Mouse (Mus musculus) regulatory T cell (primary cell): ENCODE measurements at regions not wholly inside any gene's neighbourhood (a gene's known extent, or its start where the extent isn't known, plus 50 kb on each side); places are given as distances from the start of the nearest gene placed in this dataset.

Experiments used
- in situ Hi-C: fragments of 300-600 bp; cut with MboI, MseI; formaldehyde crosslinking; loops from one replicate; pipeline ENCODE4 v1.15.1; 2025; ENCODE audit warnings: high pct_unique_total_duplicates

DNA sequence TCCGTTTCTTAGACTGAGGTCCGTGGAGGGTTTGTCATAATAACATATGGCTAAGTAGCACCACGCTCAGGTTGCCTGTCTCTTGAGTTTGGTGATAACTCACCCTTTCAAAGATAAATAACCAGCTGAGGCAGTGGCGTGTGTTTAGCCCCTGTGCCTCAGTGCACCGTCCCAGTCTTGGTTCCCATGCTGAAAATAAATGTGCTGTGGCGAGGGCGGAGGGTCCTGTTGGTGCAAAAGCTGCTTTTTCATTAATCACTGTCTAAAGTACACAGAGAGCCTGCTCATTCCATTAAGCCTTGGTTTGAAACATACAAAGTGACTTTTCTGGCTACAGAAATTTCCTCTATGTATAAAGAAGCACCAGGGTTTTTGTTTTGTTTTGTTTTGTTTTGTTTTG lies 439.8 kb upstream of the Fam84a start:
- in situ Hi-C loops: no loop called here

DNA sequence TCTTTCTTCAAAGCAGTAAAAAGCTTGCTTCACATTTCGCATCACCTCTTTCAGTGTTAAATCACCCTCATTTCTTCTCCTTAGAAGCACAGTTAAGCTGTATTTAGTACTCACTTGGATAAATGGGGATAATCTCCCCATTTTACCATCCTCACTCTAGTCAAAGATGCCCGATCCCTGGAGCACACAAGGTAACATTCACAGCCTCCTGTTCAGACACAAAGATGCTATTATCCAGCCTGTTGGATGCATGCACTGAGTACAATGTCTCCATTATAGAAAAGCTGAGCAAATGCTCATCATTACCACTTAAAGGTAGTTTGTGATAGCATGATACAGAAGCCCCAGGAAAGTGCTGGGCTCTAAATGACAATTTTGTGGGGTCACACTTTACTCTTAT lies 422.4 kb upstream of the Fam84a start:
- in situ Hi-C loops: loop anchor here (5.0 kb wide), 1 partner anchor 73 kb away; no protein-coding TSS in a partner anchor

DNA sequence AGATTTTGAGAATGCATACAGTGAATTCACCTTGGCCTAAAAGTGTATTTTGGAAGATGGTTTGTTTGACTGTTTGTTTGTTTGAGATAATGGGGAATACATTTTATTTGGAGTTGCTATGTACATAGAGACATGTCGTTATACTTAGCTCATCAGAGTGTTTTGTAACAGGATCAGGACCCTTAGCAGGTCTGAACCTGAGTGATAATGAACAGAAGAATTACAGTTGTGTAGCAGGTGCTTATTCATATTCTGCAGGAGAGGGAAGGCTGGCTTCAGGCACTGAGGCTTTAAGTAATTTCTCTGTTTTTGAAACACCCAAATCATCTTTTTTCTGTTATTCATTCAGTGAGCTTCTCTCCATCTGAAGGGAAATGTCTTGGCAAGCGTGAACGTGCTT lies 413.1 kb upstream of the Fam84a start:
- in situ Hi-C loops: no loop called here

DNA sequence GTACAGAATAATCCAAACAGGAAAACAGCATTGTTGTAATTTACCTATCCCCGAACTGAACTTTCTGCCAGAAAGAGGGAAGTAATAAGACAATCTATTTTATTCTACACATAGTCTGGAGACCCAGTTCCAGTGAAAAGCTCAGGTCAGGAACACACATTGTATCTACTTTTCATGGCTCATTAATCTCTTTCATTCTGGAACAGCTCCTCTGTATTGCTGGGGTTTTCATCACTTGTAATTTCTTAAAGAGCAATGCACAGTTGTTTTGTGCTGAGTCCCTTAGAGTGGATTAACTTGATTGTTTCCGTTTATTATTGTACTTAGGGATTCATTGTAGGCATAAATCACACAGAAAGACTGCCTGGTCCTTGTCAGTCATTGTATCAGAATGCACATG lies 400.3 kb upstream of the Fam84a start:
- in situ Hi-C loops: no loop called here

DNA sequence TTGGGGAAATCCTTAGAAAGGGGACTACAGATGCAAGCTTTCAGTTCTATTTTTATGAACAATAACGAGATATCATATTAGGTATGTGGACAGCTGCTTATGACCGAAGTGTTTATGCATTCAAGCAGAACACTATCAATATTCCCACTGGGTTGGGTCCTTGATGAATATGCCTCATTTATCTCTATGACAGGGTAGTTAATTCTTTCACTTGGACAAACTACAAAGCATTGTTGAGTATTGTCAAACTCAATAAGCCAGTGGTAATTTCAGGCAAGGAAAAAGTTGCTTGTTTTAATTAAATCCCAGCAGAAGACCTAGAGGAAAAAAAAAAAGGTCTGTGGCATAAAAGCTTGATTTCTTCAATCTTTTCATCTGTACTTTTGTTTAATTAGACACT lies 397.4 kb upstream of the Fam84a start:
- in situ Hi-C loops: no loop called here

DNA sequence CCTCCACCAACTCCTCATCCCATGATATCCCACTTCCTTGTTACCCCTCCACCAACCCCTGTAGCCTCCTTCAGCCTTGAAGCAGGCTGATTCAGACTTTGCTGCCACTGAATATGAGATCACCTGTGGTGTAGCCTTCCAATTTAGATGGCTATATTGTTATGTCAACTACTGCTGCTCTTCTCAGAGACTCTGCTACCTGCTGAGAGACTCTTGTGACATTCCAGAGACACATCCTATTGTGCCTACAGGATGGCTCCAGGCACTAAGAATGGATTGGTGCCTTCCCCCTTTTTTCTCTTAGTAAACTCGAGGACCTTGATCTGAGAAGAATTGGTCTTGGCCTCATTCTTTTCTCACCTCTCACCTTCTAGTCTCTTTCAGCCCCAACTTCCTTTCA lies 369.9 kb upstream of the Fam84a start:
- in situ Hi-C loops: no loop called here

DNA sequence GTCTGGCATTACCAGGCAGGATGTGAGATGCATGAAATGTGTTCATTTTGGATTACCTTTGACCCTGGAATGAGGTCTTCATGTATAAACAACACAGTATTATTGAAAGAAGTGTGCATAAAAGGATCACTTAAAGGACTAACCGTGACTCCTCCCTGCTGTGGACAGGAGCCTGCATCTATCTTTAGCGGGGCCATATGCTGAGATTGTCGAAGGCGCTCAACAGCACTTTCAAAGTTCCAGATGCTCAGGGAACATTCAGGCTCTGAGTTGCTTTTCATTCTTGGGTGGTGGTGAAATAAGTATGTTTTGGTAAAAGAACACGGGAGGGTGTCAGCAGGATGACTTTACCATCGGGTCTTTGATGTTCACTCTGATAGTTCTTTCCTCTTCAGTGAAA lies 363.7 kb upstream of the Fam84a start:
- in situ Hi-C loops: no loop called here
